Mouse (Mus musculus): Measurements from ENCODE around the gene Olfml3. TPM values are rescaled to one million over a fixed set of nuclear protein-coding genes. Genes with fewer than 3 reads are reported as not detected.

The Olfml3 gene
- polyA plus RNA-seq, 1 experiment from 2014 or later = 71.8 TPM

DNA sequence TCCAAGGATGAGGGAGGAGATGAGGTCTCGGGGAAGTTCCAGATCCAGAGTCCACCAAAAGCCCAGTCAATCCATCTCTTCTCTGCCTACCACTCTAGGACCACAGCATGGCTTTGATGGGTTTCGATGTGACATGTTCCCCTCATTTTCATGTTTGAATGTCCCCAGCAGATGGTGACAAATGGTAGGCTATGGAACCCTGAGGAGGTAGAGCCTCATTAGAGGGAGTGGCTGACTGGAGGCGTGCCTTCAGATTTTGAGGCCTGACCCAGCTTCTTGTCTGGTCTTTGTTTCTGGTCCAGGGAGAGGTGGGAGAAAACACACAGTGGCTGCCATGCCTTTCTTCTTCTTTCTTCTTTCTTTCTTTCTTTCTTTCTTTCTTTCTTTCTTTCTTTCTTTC is 47.3 kb downstream of the Olfml3 start:
- Histone ChIP-seq H3K9me3 (no peaks in the 10 kb centered on the region), H3K36me3 (no peaks in the 10 kb centered on the region), H3K4me1 (no peaks in the 10 kb centered on the region), H3K27ac (no peak overlapping the region), H3K4me2 (no peak overlapping the region), H3K9ac (no peak overlapping the region), H3K27me3 (no peaks in the 10 kb centered on the region), H3K4me3 (no peak overlapping the region)
- WGBS = 80% methylated on average over 3 of the region's 3 CpGs
- ATAC-seq (ENCODE audit: insufficient number of reproducible peaks, low FRiP score, low TSS enrichment, low read depth) = no peak

- Histone ChIP-seq H3K9ac (no peak overlapping the region), H3K9me3 (no peaks in the 10 kb centered on the region), H3K27ac (no peak overlapping the region), H3K36me3 (no peaks in the 10 kb centered on the region), H3K27me3 (no peaks in the 10 kb centered on the region), H3K4me2 (no peak overlapping the region), H3K4me1 (no peaks in the 10 kb centered on the region), H3K4me3 (no peak overlapping the region)
- no peak for ATAC-seq (ENCODE audit: insufficient number of reproducible peaks, low FRiP score, low TSS enrichment, low read depth)
- 76% methylated on average over 1 of the region's 1 CpGs for WGBS
These were observed 48.8 kb downstream of the Olfml3 start for GRCm38 (mm10) chr3:103689043-103689442.

GRCm38 (mm10) chr3:103683966-103684319 is 53.9 kb downstream of the Olfml3 start:
- no peak overlapping the region for H3K9ac ChIP-seq
- H3K9me3 ChIP-seq = no peaks in the 10 kb centered on the region
- H3K4me2 ChIP-seq = no peak overlapping the region
- H3K36me3 ChIP-seq = no peaks in the 10 kb centered on the region
- H3K4me3 ChIP-seq = no peak overlapping the region
- WGBS = 29% methylated on average over 5 of the region's 5 CpGs
- peaks cover 6% of the 10 kb centered on the region for H3K4me1 ChIP-seq
- H3K27ac ChIP-seq = no peak overlapping the region
- H3K27me3 ChIP-seq = no peaks in the 10 kb centered on the region
- no peak for ATAC-seq (ENCODE audit: insufficient number of reproducible peaks, low FRiP score, low TSS enrichment, low read depth)

- Histone ChIP-seq H3K27ac (no peak overlapping the region), H3K4me2 (no peak overlapping the region), H3K27me3 (no peaks in the 10 kb centered on the region), H3K4me1 (peaks cover 6% of the 10 kb centered on the region), H3K4me3 (no peak overlapping the region), H3K9ac (no peak overlapping the region), H3K9me3 (no peaks in the 10 kb centered on the region), H3K36me3 (no peaks in the 10 kb centered on the region)
- ATAC-seq (ENCODE audit: insufficient number of reproducible peaks, low FRiP score, low TSS enrichment, low read depth) = no peak
- WGBS = 4% methylated on average over 21 of the region's 21 CpGs
These were observed 54.4 kb downstream of the Olfml3 start for GRCm38 (mm10) chr3:103683234-103683965.

- H3K9ac ChIP-seq = no peak overlapping the region
- no peak overlapping the region for H3K27ac ChIP-seq
- no peaks in the 10 kb centered on the region for H3K36me3 ChIP-seq
- no peak overlapping the region for H3K4me3 ChIP-seq
- 52% methylated on average over 4 of the region's 4 CpGs for WGBS
- peaks cover 6% of the 10 kb centered on the region for H3K4me1 ChIP-seq
- no peak for ATAC-seq (ENCODE audit: insufficient number of reproducible peaks, low FRiP score, low TSS enrichment, low read depth)
- H3K4me2 ChIP-seq = no peak overlapping the region
- no peaks in the 10 kb centered on the region for H3K9me3 ChIP-seq
- no peaks in the 10 kb centered on the region for H3K27me3 ChIP-seq
These were observed 55.3 kb downstream of the Olfml3 start for GRCm38 (mm10) chr3:103682473-103682872.

- H3K4me2 ChIP-seq = no peak overlapping the region
- H3K9me3 ChIP-seq = no peaks in the 10 kb centered on the region
- 43% methylated on average over 6 of the region's 6 CpGs for WGBS
- no peak for ATAC-seq (ENCODE audit: insufficient number of reproducible peaks, low FRiP score, low TSS enrichment, low read depth)
- no peak overlapping the region for H3K4me3 ChIP-seq
- no peak overlapping the region for H3K9ac ChIP-seq
- peaks cover 6% of the 10 kb centered on the region for H3K4me1 ChIP-seq
- H3K27ac ChIP-seq = no peak overlapping the region
- H3K27me3 ChIP-seq = no peaks in the 10 kb centered on the region
- H3K36me3 ChIP-seq = no peaks in the 10 kb centered on the region
These were observed 59.0 kb downstream of the Olfml3 start for GRCm38 (mm10) chr3:103678811-103679210.

GRCm38 (mm10) chr3:103672716-103673115 is 65.1 kb downstream of the Olfml3 start:
- no peak for ATAC-seq (ENCODE audit: insufficient number of reproducible peaks, low FRiP score, low TSS enrichment, low read depth)
- Histone ChIP-seq H3K9me3 (no peaks in the 10 kb centered on the region), H3K4me2 (no peak overlapping the region), H3K9ac (no peak overlapping the region), H3K4me3 (no peak overlapping the region), H3K36me3 (no peaks in the 10 kb centered on the region), H3K27me3 (no peaks in the 10 kb centered on the region), H3K4me1 (peaks cover 4% of the 10 kb centered on the region; the same call in 1 of the 2 replicates), H3K27ac (no peak overlapping the region)
- WGBS = 57% methylated on average over 7 of the region's 7 CpGs

Other genes with a start within 250 kb of the Olfml3 start
- gene Syt6, start 162.8 kb downstream of the Olfml3 start, polyA plus RNA-seq (2015; fragmentation: Nextera tagmentation; extraction: Ambion mirVana) = 0.36 and 0.45 TPM in 2 replicates
- gene Atg4a-ps, start 91.9 kb downstream of the Olfml3 start, polyA plus RNA-seq (2015; fragmentation: Nextera tagmentation; extraction: Ambion mirVana) = 0.06 and 0.25 TPM in 2 replicates
- not detected in 2 replicates for gene Gm10964, start 1.4 kb upstream of the Olfml3 start, polyA plus RNA-seq (2015; fragmentation: Nextera tagmentation; extraction: Ambion mirVana)
- gene Hipk1, start 53.6 kb upstream of the Olfml3 start, polyA plus RNA-seq (2015; fragmentation: Nextera tagmentation; extraction: Ambion mirVana) = 10.4 and 10.8 TPM in 2 replicates
- 23.2 and 24.6 TPM in 2 replicates for gene Dclre1b, start 71.4 kb upstream of the Olfml3 start, polyA plus RNA-seq (2015; fragmentation: Nextera tagmentation; extraction: Ambion mirVana)
- gene Ap4b1, start 71.5 kb upstream of the Olfml3 start, polyA plus RNA-seq (2015; fragmentation: Nextera tagmentation; extraction: Ambion mirVana) = 21.7 and 23.4 TPM in 2 replicates
- gene Gm43064, start 71.6 kb upstream of the Olfml3 start, polyA plus RNA-seq (2015; fragmentation: Nextera tagmentation; extraction: Ambion mirVana) = 0.64 and 0.73 TPM in 2 replicates
- gene Bcl2l15, start 94.6 kb upstream of the Olfml3 start, polyA plus RNA-seq (2015; fragmentation: Nextera tagmentation; extraction: Ambion mirVana) = 0.46 and 0.87 TPM in 2 replicates
- 0.94 and 1.1 TPM in 2 replicates for gene Ptpn22, start 121.8 kb upstream of the Olfml3 start, polyA plus RNA-seq (2015; fragmentation: Nextera tagmentation; extraction: Ambion mirVana)
- gene Rsbn1, start 176.1 kb upstream of the Olfml3 start, polyA plus RNA-seq (2015; fragmentation: Nextera tagmentation; extraction: Ambion mirVana) = 10.8 and 10.9 TPM in 2 replicates
- gene Phtf1, start 230.1 kb upstream of the Olfml3 start, polyA plus RNA-seq (2015; fragmentation: Nextera tagmentation; extraction: Ambion mirVana) = 23.0 and 28.8 TPM in 2 replicates

Measured in limb, embryonic 15.5 days (tissue).